Mouse (Mus musculus) limb, embryonic 14.5 days (tissue): Measurements from ENCODE around the gene Ttc9c. TPM values are rescaled to one million over a fixed set of nuclear protein-coding genes. Genes with fewer than 3 reads are reported as not detected.

Experiments used
- ATAC-seq: fragments of 200-750 bp; cut with Nextera tagmentation; 2 replicates; pipeline ENCODE4 v1.8.0; 2017; ENCODE audit warnings: low read depth, moderate number of reproducible peaks, moderate TSS enrichment; ENCODE audit not compliant: low FRiP score
- DNase-seq: peaks from one replicate; pipeline ENCODE4 v3.0.0-alpha.2; 2015; ENCODE audit warnings: low spot score
- H3K27ac ChIP-seq: fragments of 300-500 bp; sonication (generic); replicated peaks from 2 replicates; pipeline ENCODE4 v1.5.1; 2014; ENCODE audit warnings: low read depth, mild to moderate bottlenecking, low read length, moderate library complexity, mixed read lengths
- H3K27me3 ChIP-seq: fragments of 300-500 bp; sonication (generic); 2 replicates; pipeline ENCODE4 v1.6.1; 2014; ENCODE audit warnings: low read length, mixed read lengths; ENCODE audit not compliant: control insufficient read depth, insufficient read depth
- H3K36me3 ChIP-seq: fragments of 300-500 bp; sonication (generic); 2 replicates; pipeline ENCODE4 v1.6.1; 2014; ENCODE audit warnings: mild to moderate bottlenecking, low read length, moderate library complexity, mixed read lengths; ENCODE audit not compliant: control insufficient read depth, insufficient read depth
- H3K4me1 ChIP-seq: fragments of 300-500 bp; sonication (generic); 2 replicates; pipeline ENCODE4 v1.6.1; 2014; ENCODE audit warnings: antibody characterized with exemption, low read length, mixed read lengths; ENCODE audit not compliant: control insufficient read depth, insufficient read depth
- H3K4me2 ChIP-seq: fragments of 300-500 bp; sonication (generic); replicated peaks from 2 replicates; pipeline ENCODE4 v1.6.1; 2014; ENCODE audit warnings: low read depth, mild to moderate bottlenecking, low read length, moderate library complexity; ENCODE audit not compliant: severe bottlenecking
- H3K4me3 ChIP-seq: fragments of 300-500 bp; sonication (generic); replicated peaks from 2 replicates; pipeline ENCODE4 v1.5.1; 2014; ENCODE audit warnings: low read length
- H3K9ac ChIP-seq: fragments of 300-500 bp; sonication (generic); 2 replicates; pipeline ENCODE4 v1.6.1; 2014; ENCODE audit warnings: mild to moderate bottlenecking, low read depth, low read length, moderate library complexity; ENCODE audit not compliant: severe bottlenecking
- H3K9me3 ChIP-seq: fragments of 300-500 bp; sonication (generic); 2 replicates; pipeline ENCODE4 v1.6.1; 2016; ENCODE audit warnings: low read length; ENCODE audit not compliant: control insufficient read depth
- POLR2A ChIP-seq: fragments of 200-500 bp; IDR thresholded peaks from 2 replicates; pipeline ENCODE4 v1.8.0; 2012; ENCODE audit warnings: inconsistent platforms, mild to moderate bottlenecking, moderate library complexity, borderline replicate concordance; ENCODE audit not compliant: insufficient read depth, insufficient read length; ENCODE audit errors: extremely low read depth
- whole genome bisulfite sequencing: fragments of 180-500 bp; shearing (Covaris S2); extraction: QIAGEN DNeasy Blood & Tissue Kit; methylation state at CpG from one replicate; pipeline ENCODE4 v1.1.7; 2014; 5-methylcytosine and 5-hydroxymethylcytosine counted together
- polyA plus RNA-seq, 2 experiments: library from polyadenylated mRNA; depleted of rRNA in 1 of 2; stranded (reverse) in 1 of 2; unstranded in 1 of 2; fragments of >200 nt; fragmentation: Nextera tagmentation in 1 of 2; extraction: Ambion mirVana in 1 of 2; gene quantifications; 2 replicates each; pipeline versions ENCODE4 v1.2.1 to v1.2.3; 2012 to 2014

Gene Ttc9c
- polyA plus RNA-seq, 2 experiments, result 41.8 to 54.3 TPM

DNA sequence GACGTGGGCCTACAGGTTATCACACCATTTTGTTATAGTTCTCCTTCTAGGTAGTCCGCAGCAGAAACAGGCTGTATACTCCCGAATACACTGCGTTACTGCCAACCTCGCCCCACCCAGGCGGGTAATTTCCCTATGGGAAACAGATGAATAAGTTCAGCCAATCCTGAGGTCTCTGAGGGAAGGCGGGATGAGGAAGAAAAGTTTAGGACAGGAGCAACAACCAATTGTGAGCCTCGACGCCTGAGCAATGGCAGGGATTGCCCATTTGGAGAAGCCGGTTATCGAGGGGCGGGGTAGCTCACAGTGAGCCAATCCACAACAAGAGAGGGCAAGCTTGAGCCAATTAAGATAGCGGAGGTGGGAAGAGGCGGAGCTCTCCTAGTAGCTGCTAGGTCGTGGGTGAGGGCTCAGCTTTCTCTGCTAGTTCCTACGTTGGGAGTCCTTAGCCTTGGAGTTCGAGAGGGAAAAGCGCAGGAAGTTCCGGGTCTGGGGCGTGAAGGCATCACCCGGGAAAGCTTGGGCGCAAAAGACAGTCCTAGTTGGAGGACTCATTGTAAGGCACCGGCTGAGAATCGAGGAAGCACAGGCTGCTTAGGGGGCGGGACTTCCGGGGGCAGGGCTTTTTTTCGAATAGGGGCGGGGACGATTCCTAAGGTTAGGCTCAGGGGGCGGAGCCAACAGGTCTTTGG, 16.9 kb downstream of the Ttc9c start, which contains the start of gene Zbtb3:
Zbtb3 (plus strand) TSS at position 426 of the 692 bp plus-strand sequence.
- DNase-seq (peak; percentile 99), ATAC-seq (peak; percentile 98)
- Histone ChIP-seq H3K9ac (peak within 1 kb of the TSS; percentile 51), H3K4me1 (peaks cover 12% of the 10 kb centered on the region), H3K27me3 (no peaks in the 10 kb centered on the region), H3K9me3 (no peaks in the 10 kb centered on the region), H3K4me2 (peak within 1 kb of the TSS; percentile 70), H3K4me3 (peak within 1 kb of the TSS; percentile 58), H3K27ac (peak within 1 kb of the TSS; percentile 80), H3K36me3 (peaks cover 33% of the 10 kb centered on the region)
- WGBS, result under 1% methylated on average over 29 of the region's 30 CpGs
- peak; percentile 45; the same call in 1 of the 2 replicates for TF ChIP-seq POLR2A

DNA sequence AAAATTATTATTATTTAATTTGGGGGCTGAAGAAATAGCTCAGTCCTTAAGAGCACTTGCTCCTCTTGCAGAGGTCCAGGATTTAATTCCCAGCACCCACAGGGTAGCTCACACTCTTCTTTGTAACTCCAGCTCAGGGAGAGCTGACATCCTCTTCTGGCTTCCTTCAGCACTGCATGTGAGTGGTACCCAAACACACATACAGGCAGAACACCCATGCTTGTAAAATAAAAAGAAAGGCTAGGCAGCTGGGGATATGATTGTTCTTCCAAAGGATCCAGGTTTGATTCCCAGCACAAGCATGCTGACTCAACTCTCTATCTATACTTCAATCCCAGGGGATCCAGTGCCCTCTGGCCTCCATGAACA, 20.2 kb downstream of the Ttc9c start:
- Histone ChIP-seq H3K36me3 (peaks cover 25% of the 10 kb centered on the region), H3K4me1 (peaks cover 12% of the 10 kb centered on the region), H3K4me3 (peak overlapping the region; percentile 81), H3K27ac (no peak overlapping the region), H3K9me3 (no peaks in the 10 kb centered on the region), H3K9ac (peak overlapping the region; percentile 79; the same call in 1 of the 2 replicates), H3K4me2 (peak overlapping the region; percentile 57; the same call in 1 of the 2 replicates), H3K27me3 (no peaks in the 10 kb centered on the region)
- no peak for ATAC-seq
- DNase-seq, result no peak
- TF ChIP-seq POLR2A, result no peak

DNA sequence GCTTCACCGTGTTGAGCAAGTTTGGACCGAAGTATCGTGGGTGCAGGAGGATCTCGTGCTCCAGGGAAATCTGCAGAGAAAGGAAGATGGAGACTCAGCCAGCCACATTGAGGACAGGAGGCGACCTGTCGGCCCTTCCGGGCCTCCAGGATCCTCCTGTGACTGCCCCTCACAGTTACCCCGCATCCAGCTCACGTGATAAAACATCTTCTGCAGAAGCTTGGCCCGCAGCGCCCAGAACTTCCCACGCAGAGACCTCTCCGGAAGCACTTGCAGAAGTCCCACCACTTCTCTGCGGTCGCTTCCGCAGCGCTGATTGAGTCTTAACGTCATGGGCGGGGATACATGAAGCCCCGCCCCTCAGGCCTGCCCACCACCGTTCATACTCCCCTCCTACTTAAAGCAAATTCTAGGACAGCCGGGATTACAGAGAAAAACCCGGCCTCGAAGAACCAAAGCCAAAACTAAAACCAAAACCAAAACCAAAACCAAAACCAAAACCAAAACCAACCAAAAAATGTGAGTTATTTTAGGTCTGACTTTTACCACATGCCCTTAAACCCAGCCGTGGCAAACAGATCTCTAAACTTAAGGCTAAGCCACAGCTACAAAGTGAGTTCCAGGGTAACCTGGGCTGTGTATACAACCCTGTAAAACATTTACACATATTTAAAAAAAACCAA, 20.7 kb downstream of the Ttc9c start, which contains the start of gene Polr2g:
Polr2g (minus strand) TSS at position 314 of the 683 bp plus-strand sequence.
- Histone ChIP-seq H3K27ac (peak within 1 kb of the TSS; percentile 53; the same call in 1 of the 2 replicates), H3K4me1 (peaks cover 12% of the 10 kb centered on the region), H3K9ac (peak within 1 kb of the TSS; percentile 79), H3K27me3 (no peaks in the 10 kb centered on the region), H3K9me3 (no peaks in the 10 kb centered on the region), H3K4me2 (peak within 1 kb of the TSS; percentile 57), H3K36me3 (peaks cover 26% of the 10 kb centered on the region), H3K4me3 (peak within 1 kb of the TSS; percentile 81)
- DNase-seq (peak; percentile 96), ATAC-seq (peak; percentile 75)
- TF ChIP-seq POLR2A, result peak; percentile 46; the same call in 1 of the 2 replicates
- under 1% methylated on average over 25 of the region's 25 CpGs for WGBS

DNA sequence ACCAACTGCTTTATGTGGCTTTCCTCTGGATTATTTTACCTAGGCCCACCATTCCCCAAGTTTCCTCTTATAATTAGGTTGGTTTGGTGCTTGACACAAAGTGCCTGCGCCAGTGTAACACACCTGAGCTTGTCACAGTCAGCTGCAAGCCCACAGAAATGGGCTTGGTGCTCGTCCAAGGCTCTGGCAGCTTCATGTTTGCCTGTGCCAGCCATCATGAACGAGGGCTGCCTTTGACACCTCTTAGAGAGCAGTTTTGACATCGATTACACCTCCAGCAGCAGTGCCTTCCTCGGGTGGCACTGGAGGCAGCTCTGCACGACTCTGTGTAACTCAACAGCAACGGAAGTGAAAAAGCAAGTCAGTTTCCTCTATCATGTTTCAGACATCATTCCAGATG, 29.0 kb downstream of the Ttc9c start:
- Histone ChIP-seq H3K4me1 (0 out of 2 replicates have a peak, but pooled peaks cover 4% of the 10 kb centered on the region), H3K9me3 (no peaks in the 10 kb centered on the region), H3K27ac (no peak overlapping the region), H3K36me3 (peaks cover 33% of the 10 kb centered on the region), H3K27me3 (no peaks in the 10 kb centered on the region), H3K4me3 (no peak overlapping the region), H3K4me2 (no peak overlapping the region), H3K9ac (no peak overlapping the region)
- DNase-seq, result no peak
- no peak for ATAC-seq
- no peak for TF ChIP-seq POLR2A
- WGBS, result 82% methylated on average over 7 of the region's 7 CpGs

DNA sequence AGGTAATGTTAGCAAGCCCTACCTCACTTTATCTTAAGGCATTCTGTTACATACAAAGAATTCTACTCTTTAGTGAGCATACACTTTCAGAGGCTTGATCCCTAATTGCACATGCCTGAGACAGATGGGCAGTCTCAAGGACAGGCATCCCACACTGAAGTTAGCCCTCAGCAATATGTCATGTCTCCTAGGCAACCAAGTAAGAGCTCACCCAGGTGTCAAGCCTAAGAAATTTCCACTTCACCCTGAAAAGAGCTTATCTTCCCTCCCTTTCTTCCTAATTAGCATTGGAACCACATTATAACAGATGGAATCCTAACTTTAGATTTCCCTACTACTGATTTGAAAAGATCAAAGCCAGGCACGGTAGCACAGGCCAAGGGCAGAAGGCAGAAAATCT, 30.0 kb downstream of the Ttc9c start:
- no peaks in the 10 kb centered on the region for H3K27me3 ChIP-seq
- H3K27ac ChIP-seq, result no peak overlapping the region
- ATAC-seq (no peak), DNase-seq (no peak)
- no peak overlapping the region for H3K9ac ChIP-seq
- no peak overlapping the region for H3K4me2 ChIP-seq
- H3K4me3 ChIP-seq, result no peak overlapping the region
- H3K36me3 ChIP-seq, result peaks cover 23% of the 10 kb centered on the region
- 62% methylated on average over 1 of the region's 1 CpGs for WGBS
- no peak for TF ChIP-seq POLR2A
- H3K9me3 ChIP-seq, result no peaks in the 10 kb centered on the region
- 0 out of 2 replicates have a peak, but pooled peaks cover 5% of the 10 kb centered on the region for H3K4me1 ChIP-seq
